ENCODE assay signal across 9 mouse cellular contexts in genomic region chr10:39064732-39065131, GRCm38 (mm10).
DNase-seq lines count a peak whose midpoint lies in the region; ATAC-seq and TF ChIP-seq lines count a peak whose summit lies in the region.
"Had no signal": no experiment of that assay in that cellular context is flagged by ENCODE, and none has a peak within 500 bp of the region (broad histone marks: within the 10 kb centered on the region; RNA-seq: fewer than 3 reads in every experiment).

No protein-coding gene starts in this region.

- H3K27me3 ChIP-seq in heart, embryonic 12.5 days (replicated peaks) = no peaks in the 10 kb centered on the region
- no peaks in the 10 kb centered on the region for H3K27me3 ChIP-seq in E14TG2a.4 (ENCODE audit: insufficient read depth, low read length)
- no peaks in the 10 kb centered on the region for H3K27me3 ChIP-seq in embryonic facial prominence, embryonic 11.5 days (ENCODE audit: control insufficient read depth, insufficient read depth, low read length)
- no peaks in the 10 kb centered on the region for H3K27me3 ChIP-seq in small intestine, adult 2 months (ENCODE audit: control insufficient read depth, insufficient read depth, low read length)
- no peaks in the 10 kb centered on the region for H3K27me3 ChIP-seq in midbrain, embryonic 16.5 days (ENCODE audit: control insufficient read depth, insufficient read depth, low read depth, low read length)
- H3K27me3 ChIP-seq: midbrain, embryonic 12.5 days had no signal

- DNase-seq in heart, postnatal 4 days = peak; percentile 64
- DNase-seq in 3T3-L1 (ENCODE audit: low read depth, low spot score) = peak; percentile 56
- DNase-seq in embryonic facial prominence, embryonic 11.5 days (ENCODE audit: low spot score) = peak; percentile 52
- DNase-seq in gastrocnemius, postnatal 25 days = no peak

- no peaks in the 10 kb centered on the region for H3K9me3 ChIP-seq in heart, embryonic 12.5 days (replicated peaks)
- no peaks in the 10 kb centered on the region for H3K9me3 ChIP-seq in E14TG2a.4 (ENCODE audit: low read length)
- H3K9me3 ChIP-seq in embryonic facial prominence, embryonic 11.5 days (replicated peaks; ENCODE audit: control insufficient read depth, low read length) = no peaks in the 10 kb centered on the region
- no peaks in the 10 kb centered on the region for H3K9me3 ChIP-seq in midbrain, embryonic 16.5 days (replicated peaks; ENCODE audit: control insufficient read depth, low read length, poor library complexity, severe bottlenecking)
- H3K9me3 ChIP-seq: midbrain, embryonic 12.5 days had no signal

- TF ChIP-seq CTCF in E14TG2a.4 (conservative IDR thresholded peaks at IDR 0.05; ENCODE audit: low read length) = peak; percentile 92
- peak; percentile 66 for TF ChIP-seq CTCF in small intestine, adult 2 months (IDR thresholded peaks at IDR 0.05; ENCODE audit: extremely low read depth, insufficient read length, insufficient replicate concordance, low read depth, low read length)

- H3K9ac ChIP-seq in heart, embryonic 12.5 days = no peak overlapping the region
- H3K9ac ChIP-seq in embryonic facial prominence, embryonic 11.5 days (replicated peaks; ENCODE audit: low read length) = no peak overlapping the region
- no peak overlapping the region for H3K9ac ChIP-seq in midbrain, embryonic 16.5 days (ENCODE audit: low read depth, low read length)
- H3K9ac ChIP-seq: midbrain, embryonic 12.5 days had no signal

- no peak for ATAC-seq in heart, embryonic 12.5 days (ENCODE audit: insufficient number of reproducible peaks, low FRiP score)
- ATAC-seq in embryonic facial prominence, embryonic 11.5 days (replicated peaks; ENCODE audit: insufficient number of reproducible peaks, low FRiP score, low TSS enrichment, low read depth) = no peak
- no peak for ATAC-seq in midbrain, embryonic 16.5 days

- no peak overlapping the region for H3K27ac ChIP-seq in heart, embryonic 12.5 days (ENCODE audit: poor library complexity, severe bottlenecking)
- H3K27ac ChIP-seq in embryonic facial prominence, embryonic 11.5 days (replicated peaks; ENCODE audit: low read depth, low read length) = no peak overlapping the region
- no peak overlapping the region for H3K27ac ChIP-seq in small intestine, adult 2 months (ENCODE audit: insufficient read depth, low read depth, low read length)
- no peak overlapping the region for H3K27ac ChIP-seq in midbrain, embryonic 16.5 days (ENCODE audit: low read length)
- H3K27ac ChIP-seq: midbrain, embryonic 12.5 days had no signal

- TF ChIP-seq POLR2A in small intestine, adult 2 months (IDR thresholded peaks at IDR 0.05; ENCODE audit: low read depth, low read length) = no peak

- H3K36me3 ChIP-seq in heart, embryonic 12.5 days = peaks cover 53% of the 10 kb centered on the region
- H3K36me3 ChIP-seq in E14TG2a.4 (ENCODE audit: insufficient read depth, low read length) = no peaks in the 10 kb centered on the region
- no peaks in the 10 kb centered on the region; the same call in 1 of the 2 replicates for H3K36me3 ChIP-seq in embryonic facial prominence, embryonic 11.5 days (replicated peaks; ENCODE audit: control insufficient read depth, insufficient read depth, low read depth, low read length)
- H3K36me3 ChIP-seq in small intestine, adult 2 months (ENCODE audit: control insufficient read depth, insufficient read depth, low read length) = peaks cover under 1% of the 10 kb centered on the region; the same call in 1 of the 2 replicates
- no peaks in the 10 kb centered on the region for H3K36me3 ChIP-seq in midbrain, embryonic 16.5 days (ENCODE audit: control insufficient read depth, insufficient read depth, low read length)
- H3K36me3 ChIP-seq: midbrain, embryonic 12.5 days had no signal

- WGBS in heart, embryonic 12.5 days = 91% methylated on average over 5 of the region's 5 CpGs
- WGBS in embryonic facial prominence, embryonic 11.5 days = 86% methylated on average over 5 of the region's 5 CpGs
- 92% methylated on average over 5 of the region's 5 CpGs for WGBS in small intestine, adult 2 months
- WGBS in midbrain, embryonic 16.5 days = 92% methylated on average over 5 of the region's 5 CpGs

- H3K4me3 ChIP-seq in heart, embryonic 12.5 days = no peak overlapping the region
- no peak overlapping the region for H3K4me3 ChIP-seq in E14TG2a.4 (replicated peaks; ENCODE audit: low read length)
- no peak overlapping the region for H3K4me3 ChIP-seq in embryonic facial prominence, embryonic 11.5 days (ENCODE audit: low read depth, low read length)
- no peak overlapping the region for H3K4me3 ChIP-seq in small intestine, adult 2 months (ENCODE audit: low read depth, low read length)
- no peak overlapping the region for H3K4me3 ChIP-seq in midbrain, embryonic 16.5 days (ENCODE audit: low read depth, low read length)
- H3K4me3 ChIP-seq: midbrain, embryonic 12.5 days had no signal

- H3K4me2 ChIP-seq in heart, embryonic 12.5 days = no peak overlapping the region
- H3K4me2 ChIP-seq in embryonic facial prominence, embryonic 11.5 days (ENCODE audit: low read depth, low read length) = no peak overlapping the region
- H3K4me2 ChIP-seq in midbrain, embryonic 16.5 days (ENCODE audit: low read length) = no peak overlapping the region
- H3K4me2 ChIP-seq: midbrain, embryonic 12.5 days had no signal

- H3K4me1 ChIP-seq in heart, embryonic 12.5 days (replicated peaks) = 0 out of 2 replicates have a peak, but pooled peaks cover under 1% of the 10 kb centered on the region
- peaks cover 5% of the 10 kb centered on the region for H3K4me1 ChIP-seq in E14TG2a.4 (replicated peaks; ENCODE audit: low read depth, low read length)
- no peaks in the 10 kb centered on the region for H3K4me1 ChIP-seq in embryonic facial prominence, embryonic 11.5 days (ENCODE audit: control insufficient read depth, insufficient read depth, low read length)
- H3K4me1 ChIP-seq in small intestine, adult 2 months (ENCODE audit: control insufficient read depth, insufficient read depth, insufficient read length, low read length) = no peaks in the 10 kb centered on the region
- H3K4me1 ChIP-seq in midbrain, embryonic 16.5 days (ENCODE audit: control insufficient read depth, insufficient read depth, low read length) = no peaks in the 10 kb centered on the region
- H3K4me1 ChIP-seq: midbrain, embryonic 12.5 days had no signal
